Mouse (Mus musculus) embryonic facial prominence, embryonic 10.5 days (tissue): ENCODE measurements around the gene Spata5. TPM values are rescaled to one million over a fixed set of nuclear protein-coding genes. Genes with fewer than 3 reads are reported as not detected.

Source experiments
- DNase-seq: peaks from one replicate; pipeline ENCODE4 v3.0.0-alpha.2; 2017; ENCODE audit warnings: low spot score
- H3K27ac ChIP-seq: fragments of 300-500 bp; sonication (generic); replicated peaks from 2 replicates; pipeline ENCODE4 v1.5.1; 2016; ENCODE audit warnings: mild to moderate bottlenecking
- H3K27me3 ChIP-seq: fragments of 300-500 bp; sonication (generic); replicated peaks from 2 replicates; pipeline ENCODE4 v1.6.1; 2016; ENCODE audit warnings: low read depth, mild to moderate bottlenecking; ENCODE audit not compliant: poor library complexity, severe bottlenecking
- H3K36me3 ChIP-seq: fragments of 300-500 bp; sonication (generic); replicated peaks from 2 replicates; pipeline ENCODE4 v1.6.1; 2016; ENCODE audit warnings: mild to moderate bottlenecking, moderate library complexity
- H3K4me1 ChIP-seq: fragments of 300-500 bp; sonication (generic); 2 replicates; pipeline ENCODE4 v1.6.1; 2016
- H3K4me3 ChIP-seq: fragments of 300-500 bp; sonication (generic); 2 replicates; pipeline ENCODE4 v1.5.1; 2016; ENCODE audit warnings: mild to moderate bottlenecking, moderate library complexity
- H3K9me3 ChIP-seq: fragments of 300-500 bp; sonication (generic); 2 replicates; pipeline ENCODE4 v1.6.1; 2016; ENCODE audit warnings: mild to moderate bottlenecking
- WGBS: fragments of 180-500 bp; shearing (Covaris S2); methylation state at CpG from one replicate; pipeline ENCODE4 v1.1.7; 2016; 5-methylcytosine and 5-hydroxymethylcytosine counted together
- polyA plus RNA-seq: library from polyadenylated mRNA; unstranded; fragments of >200 nt; fragmentation: Nextera tagmentation; extraction: Ambion mirVana; gene quantifications from 2 replicates; pipeline ENCODE4 v1.2.1, GENCODE M21; 2016

The Spata5 gene
- polyA plus RNA-seq, 1 experiment from 2014 or later: 49.8 TPM

GRCm38 (mm10) chr3:37487639-37488038 is 67.9 kb downstream of the Spata5 start:
- 93% methylated on average over 2 of the region's 2 CpGs for WGBS
- DNase-seq: no peak

GRCm38 (mm10) chr3:37488173-37488572 is 68.5 kb downstream of the Spata5 start:
- Histone ChIP-seq H3K27ac (no peak overlapping the region), H3K4me1 (no peaks in the 10 kb centered on the region), H3K4me3 (no peak overlapping the region), H3K36me3 (no peaks in the 10 kb centered on the region), H3K27me3 (no peaks in the 10 kb centered on the region), H3K9me3 (no peaks in the 10 kb centered on the region)
- DNase-seq: no peak

More at GRCm38 (mm10) chr3:37487639-37488038, 67.9 kb downstream of the Spata5 start:
- no peaks in the 10 kb centered on the region for H3K36me3 ChIP-seq
- H3K4me3 ChIP-seq: no peak overlapping the region
- no peaks in the 10 kb centered on the region for H3K9me3 ChIP-seq
- H3K27ac ChIP-seq: no peak overlapping the region
- no peaks in the 10 kb centered on the region for H3K27me3 ChIP-seq
- H3K4me1 ChIP-seq: no peaks in the 10 kb centered on the region

- 95% methylated on average over 3 of the region's 3 CpGs for WGBS
- Histone ChIP-seq H3K27me3 (no peaks in the 10 kb centered on the region), H3K9me3 (no peaks in the 10 kb centered on the region), H3K36me3 (no peaks in the 10 kb centered on the region), H3K4me3 (no peak overlapping the region), H3K4me1 (no peaks in the 10 kb centered on the region), H3K27ac (no peak overlapping the region)
- no peak for DNase-seq
These were observed 70.3 kb downstream of the Spata5 start for GRCm38 (mm10) chr3:37490025-37490424.

GRCm38 (mm10) chr3:37500939-37501338 is 81.2 kb downstream of the Spata5 start:
- WGBS: 56% methylated on average over 1 of the region's 1 CpGs
- Histone ChIP-seq H3K9me3 (no peaks in the 10 kb centered on the region), H3K4me1 (peaks cover 11% of the 10 kb centered on the region; the same call in 1 of the 2 replicates), H3K36me3 (no peaks in the 10 kb centered on the region), H3K27ac (no peak overlapping the region), H3K4me3 (no peak overlapping the region), H3K27me3 (no peaks in the 10 kb centered on the region)
- no peak for DNase-seq

- H3K36me3 ChIP-seq: no peaks in the 10 kb centered on the region
- no peak for DNase-seq
- peaks cover 11% of the 10 kb centered on the region; the same call in 1 of the 2 replicates for H3K4me1 ChIP-seq
- H3K4me3 ChIP-seq: no peak overlapping the region
- no peaks in the 10 kb centered on the region for H3K27me3 ChIP-seq
- peak overlapping the region; percentile 10; the same call in 1 of the 2 replicates for H3K27ac ChIP-seq
- 74% methylated on average over 2 of the region's 2 CpGs for WGBS
- no peaks in the 10 kb centered on the region for H3K9me3 ChIP-seq
These were observed 82.9 kb downstream of the Spata5 start for GRCm38 (mm10) chr3:37502552-37502951.

- Histone ChIP-seq H3K4me1 (peaks cover 11% of the 10 kb centered on the region; the same call in 1 of the 2 replicates), H3K27me3 (no peaks in the 10 kb centered on the region), H3K27ac (no peak overlapping the region)
These were observed 84.2 kb downstream of the Spata5 start for GRCm38 (mm10) chr3:37503846-37504245.

GRCm38 (mm10) chr3:37510055-37511032 is 90.6 kb downstream of the Spata5 start:
- no peak overlapping the region for H3K27ac ChIP-seq
- H3K9me3 ChIP-seq: no peaks in the 10 kb centered on the region
- no peaks in the 10 kb centered on the region for H3K27me3 ChIP-seq
- DNase-seq: no peak
- H3K36me3 ChIP-seq: no peaks in the 10 kb centered on the region
- no peaks in the 10 kb centered on the region for H3K4me1 ChIP-seq
- no peak overlapping the region for H3K4me3 ChIP-seq
- 79% methylated on average over 7 of the region's 7 CpGs for WGBS

More at GRCm38 (mm10) chr3:37503846-37504245, 84.2 kb downstream of the Spata5 start:
- Histone ChIP-seq H3K36me3 (no peaks in the 10 kb centered on the region), H3K9me3 (no peaks in the 10 kb centered on the region), H3K4me3 (no peak overlapping the region)
- no peak for DNase-seq

- peak; percentile 65 for DNase-seq
- 20% methylated on average over 2 of the region's 2 CpGs for WGBS
- no peaks in the 10 kb centered on the region for H3K27me3 ChIP-seq
- no peaks in the 10 kb centered on the region for H3K36me3 ChIP-seq
- H3K4me3 ChIP-seq: no peak overlapping the region
- H3K9me3 ChIP-seq: no peaks in the 10 kb centered on the region
- no peak overlapping the region for H3K27ac ChIP-seq
- H3K4me1 ChIP-seq: 0 out of 2 replicates have a peak, but pooled peaks cover 3% of the 10 kb centered on the region
These were observed 95.8 kb downstream of the Spata5 start for GRCm38 (mm10) chr3:37515485-37515884.

GRCm38 (mm10) chr3:37516379-37516778 is 96.7 kb downstream of the Spata5 start:
- 0 out of 2 replicates have a peak, but pooled peaks cover 3% of the 10 kb centered on the region for H3K4me1 ChIP-seq
- H3K36me3 ChIP-seq: no peaks in the 10 kb centered on the region
- H3K9me3 ChIP-seq: no peaks in the 10 kb centered on the region
- H3K27me3 ChIP-seq: no peaks in the 10 kb centered on the region
- H3K27ac ChIP-seq: no peak overlapping the region
- no peak for DNase-seq
- WGBS: 95% methylated on average over 2 of the region's 2 CpGs
- H3K4me3 ChIP-seq: no peak overlapping the region

- Histone ChIP-seq H3K4me1 (0 out of 2 replicates have a peak, but pooled peaks cover 3% of the 10 kb centered on the region), H3K27me3 (no peaks in the 10 kb centered on the region), H3K36me3 (no peaks in the 10 kb centered on the region), H3K9me3 (no peaks in the 10 kb centered on the region), H3K4me3 (no peak overlapping the region), H3K27ac (no peak overlapping the region)
- DNase-seq: no peak
These were observed 98.9 kb downstream of the Spata5 start for GRCm38 (mm10) chr3:37518611-37519010.

- Histone ChIP-seq H3K27me3 (no peaks in the 10 kb centered on the region), H3K9me3 (no peaks in the 10 kb centered on the region), H3K4me1 (0 out of 2 replicates have a peak, but pooled peaks cover 1% of the 10 kb centered on the region), H3K27ac (no peak overlapping the region), H3K4me3 (no peak overlapping the region), H3K36me3 (no peaks in the 10 kb centered on the region)
- 86% methylated on average over 3 of the region's 3 CpGs for WGBS
- no peak for DNase-seq
These were observed 100.8 kb downstream of the Spata5 start for GRCm38 (mm10) chr3:37520334-37521023.

GRCm38 (mm10) chr3:37532079-37532478 is 112.4 kb downstream of the Spata5 start:
- no peak overlapping the region for H3K27ac ChIP-seq
- H3K4me1 ChIP-seq: no peaks in the 10 kb centered on the region
- H3K4me3 ChIP-seq: no peak overlapping the region
- peaks cover 5% of the 10 kb centered on the region; the same call in 1 of the 2 replicates for H3K9me3 ChIP-seq
- no peaks in the 10 kb centered on the region for H3K27me3 ChIP-seq
- no peak for DNase-seq
- peaks cover 35% of the 10 kb centered on the region for H3K36me3 ChIP-seq
